ENCODE assay signal across 11 mouse cellular contexts in genomic region chr2:160871310-160871709, GRCm38 (mm10). TPM values are rescaled to one million over a fixed set of nuclear protein-coding genes. Genes with fewer than 3 reads are reported as not detected.
A peak's percentile ranks its signal among the peaks of the same experiment; 100 is the strongest.
DNase-seq lines count a peak whose midpoint lies in the region; ATAC-seq and TF ChIP-seq lines count a peak whose summit lies in the region.
"Had no signal": no experiment of that assay in that cellular context is flagged by ENCODE, and none has a peak within 500 bp of the region (broad histone marks: within the 10 kb centered on the region; RNA-seq: fewer than 3 reads in every experiment).

No protein-coding gene starts in this region.

- ATAC-seq in hindbrain, embryonic 12.5 days (ENCODE audit: low FRiP score): no peak
- no peak for ATAC-seq in lung, postnatal 0 days
- no peak for ATAC-seq in forebrain, postnatal 0 days
- ATAC-seq in midbrain, postnatal 0 days (ENCODE audit: low FRiP score): no peak

- H3K9me3 ChIP-seq in hindbrain, embryonic 12.5 days (replicated peaks): no peaks in the 10 kb centered on the region
- no peaks in the 10 kb centered on the region for H3K9me3 ChIP-seq in hindbrain, embryonic 10.5 days
- H3K9me3 ChIP-seq in lung, postnatal 0 days (ENCODE audit: low read length): no peaks in the 10 kb centered on the region
- H3K9me3 ChIP-seq in forebrain, postnatal 0 days (ENCODE audit: low read length): no peaks in the 10 kb centered on the region
- no peaks in the 10 kb centered on the region for H3K9me3 ChIP-seq in midbrain, postnatal 0 days (ENCODE audit: low read length)

- H3K4me1 ChIP-seq in hindbrain, embryonic 12.5 days: peaks cover 13% of the 10 kb centered on the region
- H3K4me1 ChIP-seq in hindbrain, embryonic 10.5 days (replicated peaks): peaks cover 10% of the 10 kb centered on the region
- H3K4me1 ChIP-seq in lung, postnatal 0 days (ENCODE audit: insufficient read depth, low read depth, low read length): no peaks in the 10 kb centered on the region
- peaks cover 6% of the 10 kb centered on the region; the same call in 1 of the 2 replicates for H3K4me1 ChIP-seq in forebrain, postnatal 0 days (ENCODE audit: insufficient read depth)
- no peaks in the 10 kb centered on the region; the same call in 1 of the 2 replicates for H3K4me1 ChIP-seq in midbrain, postnatal 0 days (ENCODE audit: insufficient read depth, low read length)

- no peaks in the 10 kb centered on the region for H3K36me3 ChIP-seq in hindbrain, embryonic 12.5 days
- no peaks in the 10 kb centered on the region for H3K36me3 ChIP-seq in hindbrain, embryonic 10.5 days
- H3K36me3 ChIP-seq in lung, postnatal 0 days (ENCODE audit: insufficient read depth, low read length): no peaks in the 10 kb centered on the region
- H3K36me3 ChIP-seq in forebrain, postnatal 0 days (ENCODE audit: insufficient read depth): no peaks in the 10 kb centered on the region
- H3K36me3 ChIP-seq in midbrain, postnatal 0 days (ENCODE audit: insufficient read depth, low read length): no peaks in the 10 kb centered on the region

- no peak for DNase-seq in hindbrain, embryonic 10.5 days (ENCODE audit: low spot score)
- no peak for DNase-seq in lung, postnatal 0 days (ENCODE audit: low spot score)
- no peak for DNase-seq in lung, postnatal 10 days
- peak; percentile 29 for DNase-seq in forebrain, postnatal 0 days
- no peak for DNase-seq in midbrain, postnatal 0 days (ENCODE audit: low spot score)
- no peak for DNase-seq in left cerebral cortex, postnatal 10 days (ENCODE audit: extremely low spot score in 1 of 2, low spot score in 2 of 2)
- DNase-seq in urinary bladder, postnatal 25 days (ENCODE audit: low spot score): no peak

- peak overlapping the region; percentile 23; the same call in 1 of the 2 replicates for H3K4me2 ChIP-seq in hindbrain, embryonic 12.5 days (replicated peaks)
- H3K4me2 ChIP-seq in lung, postnatal 0 days (replicated peaks; ENCODE audit: low read depth, low read length): peak overlapping the region; percentile 23; the same call in 1 of the 2 replicates
- peak overlapping the region; percentile 70 for H3K4me2 ChIP-seq in forebrain, postnatal 0 days (ENCODE audit: low read depth)
- peak overlapping the region; percentile 45 for H3K4me2 ChIP-seq in midbrain, postnatal 0 days (ENCODE audit: low read depth, low read length, poor library complexity, severe bottlenecking)

- no peak overlapping the region for H3K4me3 ChIP-seq in hindbrain, embryonic 12.5 days
- H3K4me3 ChIP-seq in hindbrain, embryonic 10.5 days: no peak overlapping the region
- H3K4me3 ChIP-seq in lung, postnatal 0 days (ENCODE audit: low read depth, low read length): peak overlapping the region; percentile 6; the same call in 1 of the 2 replicates
- H3K4me3 ChIP-seq in forebrain, postnatal 0 days (ENCODE audit: low read depth, low read length): peak overlapping the region; percentile 17
- peak overlapping the region; percentile 25 for H3K4me3 ChIP-seq in midbrain, postnatal 0 days (ENCODE audit: low read depth, low read length)

- no peak overlapping the region for H3K9ac ChIP-seq in hindbrain, embryonic 12.5 days
- H3K9ac ChIP-seq in lung, postnatal 0 days (replicated peaks; ENCODE audit: low read depth): no peak overlapping the region; the same call in 1 of the 2 replicates
- H3K9ac ChIP-seq in forebrain, postnatal 0 days: no peak overlapping the region
- peak overlapping the region; percentile 33; the same call in 1 of the 2 replicates for H3K9ac ChIP-seq in midbrain, postnatal 0 days (replicated peaks; ENCODE audit: low read length, poor library complexity, severe bottlenecking)

- TF ChIP-seq CTCF in lung, postnatal 0 days (IDR thresholded peaks at IDR 0.05): no peak
- TF ChIP-seq CTCF in forebrain, postnatal 0 days (IDR thresholded peaks at IDR 0.05; ENCODE audit: low read depth): no peak
- no peak for TF ChIP-seq CTCF in midbrain, postnatal 0 days (IDR thresholded peaks at IDR 0.05)

- H3K27me3 ChIP-seq in hindbrain, embryonic 12.5 days: no peaks in the 10 kb centered on the region
- H3K27me3 ChIP-seq in hindbrain, embryonic 10.5 days (ENCODE audit: insufficient read depth, poor library complexity, severe bottlenecking): no peaks in the 10 kb centered on the region
- no peaks in the 10 kb centered on the region for H3K27me3 ChIP-seq in lung, postnatal 0 days (replicated peaks; ENCODE audit: insufficient read depth, low read length)
- no peaks in the 10 kb centered on the region for H3K27me3 ChIP-seq in forebrain, postnatal 0 days (ENCODE audit: insufficient read depth, low read length)
- H3K27me3 ChIP-seq in midbrain, postnatal 0 days (ENCODE audit: insufficient read depth, low read length): no peaks in the 10 kb centered on the region

- no peak overlapping the region for H3K27ac ChIP-seq in hindbrain, embryonic 12.5 days
- H3K27ac ChIP-seq in hindbrain, embryonic 10.5 days: no peak overlapping the region
- H3K27ac ChIP-seq in lung, postnatal 0 days (ENCODE audit: low read length): no peak overlapping the region
- no peak overlapping the region for H3K27ac ChIP-seq in forebrain, postnatal 0 days (ENCODE audit: low read depth, low read length)
- no peak overlapping the region for H3K27ac ChIP-seq in midbrain, postnatal 0 days (ENCODE audit: low read depth, low read length)
- H3K27ac ChIP-seq: liver, embryonic 14.5 days had no signal

- no peak for TF ChIP-seq EP300 in lung, postnatal 0 days (IDR thresholded peaks at IDR 0.05)

- WGBS in hindbrain, embryonic 12.5 days: 89% methylated on average over 3 of the region's 3 CpGs
- 85% methylated on average over 3 of the region's 3 CpGs for WGBS in hindbrain, embryonic 10.5 days
- WGBS in lung, postnatal 0 days: 68% methylated on average over 3 of the region's 3 CpGs
- whole genome bisulfite sequencing in forebrain, postnatal 0 days: 63% methylated on average over 3 of the region's 3 CpGs
- 77% methylated on average over 3 of the region's 3 CpGs for WGBS in midbrain, postnatal 0 days

- intact Hi-C loops in left cerebral cortex, postnatal 10 days (cut with DNase I): loop anchor here (5.0 kb wide), 2 partner anchors 84 to 139 kb away; partner anchors contain the start of gene Plcg1

RNA-seq across cellular contexts. Expression of gene Zhx3, which starts 1.5 kb away (rescaled TPM):
- polyA plus RNA-seq in hindbrain, embryonic 12.5 days (2016; fragmentation: Nextera tagmentation; extraction: Ambion mirVana): 16.0 and 18.0 TPM in 2 replicates
- polyA plus RNA-seq in hindbrain, embryonic 10.5 days (2016; fragmentation: Nextera tagmentation; extraction: Ambion mirVana): 7.3 and 7.6 TPM in 2 replicates
- 7.2 and 10.9 TPM in 2 replicates for polyA plus RNA-seq in lung, postnatal 0 days (2015; fragmentation: Nextera tagmentation; extraction: Ambion mirVana)
- 31.8 and 44.9 TPM in 2 replicates for total RNA-seq in forebrain, postnatal 0 days (2014; rRNA removed)
- 12.9 and 18.5 TPM in 2 replicates for polyA plus RNA-seq in forebrain, postnatal 0 days (2015; fragmentation: Nextera tagmentation; extraction: Ambion mirVana)
- total RNA-seq in midbrain, postnatal 0 days (2014; rRNA removed): 43.9 and 63.9 TPM in 2 replicates
- 17.3 and 18.7 TPM in 2 replicates for polyA plus RNA-seq in midbrain, postnatal 0 days (2015; fragmentation: Nextera tagmentation; extraction: Ambion mirVana)
- total RNA-seq in left cerebral cortex, postnatal 10 days (2021): 10 to 100 TPM; 66.7 to 78.4 TPM

RNA-seq across cellular contexts. Expression of gene Lpin3, which starts 9.2 kb away (rescaled TPM):
- 0.63 and 1.4 TPM in 2 replicates for polyA plus RNA-seq in hindbrain, embryonic 12.5 days (2016; fragmentation: Nextera tagmentation; extraction: Ambion mirVana)
- 0.52 and 1.1 TPM in 2 replicates for polyA plus RNA-seq in hindbrain, embryonic 10.5 days (2016; fragmentation: Nextera tagmentation; extraction: Ambion mirVana)
- polyA plus RNA-seq in lung, postnatal 0 days (2015; fragmentation: Nextera tagmentation; extraction: Ambion mirVana): 3.2 and 4.5 TPM in 2 replicates
- 0.10 and 0.31 TPM in 2 replicates for total RNA-seq in forebrain, postnatal 0 days (2014; rRNA removed)
- 0.27 and 0.30 TPM in 2 replicates for polyA plus RNA-seq in forebrain, postnatal 0 days (2015; fragmentation: Nextera tagmentation; extraction: Ambion mirVana)
- total RNA-seq in midbrain, postnatal 0 days (2014; rRNA removed): 1.1 and 3.7 TPM in 2 replicates
- 0.38 and 0.55 TPM in 2 replicates for polyA plus RNA-seq in midbrain, postnatal 0 days (2015; fragmentation: Nextera tagmentation; extraction: Ambion mirVana)
- total RNA-seq in left cerebral cortex, postnatal 10 days (2021): under 1 TPM; 0.34 to 0.36 TPM
- total RNA-seq: granulocyte monocyte progenitor cell, adult 5-6 weeks; neutrophil, adult 5-6 weeks had no signal

RNA-seq across cellular contexts. Expression of gene Emilin3, which starts 40.8 kb away (rescaled TPM):
- polyA plus RNA-seq in hindbrain, embryonic 12.5 days (2016; fragmentation: Nextera tagmentation; extraction: Ambion mirVana): 5.1 and 7.5 TPM in 2 replicates
- polyA plus RNA-seq in hindbrain, embryonic 10.5 days (2016; fragmentation: Nextera tagmentation; extraction: Ambion mirVana): 2.6 and 3.4 TPM in 2 replicates
- polyA plus RNA-seq in lung, postnatal 0 days (2015; fragmentation: Nextera tagmentation; extraction: Ambion mirVana): 0.36 and 0.52 TPM in 2 replicates
- total RNA-seq in forebrain, postnatal 0 days (2014; rRNA removed): 0.46 and 1.5 TPM in 2 replicates
- polyA plus RNA-seq in forebrain, postnatal 0 days (2015; fragmentation: Nextera tagmentation; extraction: Ambion mirVana): 0.23 and 0.42 TPM in 2 replicates
- total RNA-seq in midbrain, postnatal 0 days (2014; rRNA removed): 0.55 and 1.6 TPM in 2 replicates
- 0.44 and 0.51 TPM in 2 replicates for polyA plus RNA-seq in midbrain, postnatal 0 days (2015; fragmentation: Nextera tagmentation; extraction: Ambion mirVana)
- under 1 TPM; 0.47 to 0.66 TPM for total RNA-seq in left cerebral cortex, postnatal 10 days (2021)
- total RNA-seq: granulocyte monocyte progenitor cell, adult 5-6 weeks; neutrophil, adult 5-6 weeks had no signal

Comparison
In these comparisons a context has a peak if more than half of its experiments do, and no peak if none do; other contexts are left out.
1. H3K4me3 ChIP-seq: peak in lung, postnatal 0 days (single experiment), forebrain, postnatal 0 days (single experiment) and midbrain, postnatal 0 days (single experiment); none in hindbrain, embryonic 12.5 days (single experiment) and hindbrain, embryonic 10.5 days (single experiment).
2. Peak in every context shown above with its lines, with median percentiles within 50 percentile points of each other: H3K4me2 ChIP-seq.